Mouse (Mus musculus) bone marrow macrophage, adult 2 months (primary cell): ENCODE measurements at regions not wholly inside any gene's neighbourhood (a gene's known extent, or its start where the extent isn't known, plus 50 kb on each side); places are given as distances from the start of the nearest gene placed in this dataset.

Experiments
- CTCF ChIP-seq: IDR thresholded peaks from 2 replicates; pipeline ENCODE4 v1.5.1; 2012; ENCODE audit warnings: low read depth, mild to moderate bottlenecking, low read length, moderate library complexity
- POLR2A ChIP-seq: IDR thresholded peaks from 2 replicates; pipeline ENCODE4 v1.6.1; 2012; ENCODE audit warnings: mild to moderate bottlenecking, low read depth, low read length, borderline replicate concordance

- TF ChIP-seq POLR2A, result no peak
- no peak for TF ChIP-seq CTCF
These were observed 278.2 kb downstream of the 1700017N19Rik start for GRCm38 (mm10) chr10:100868360-100868916.
